Mouse (Mus musculus) lung, postnatal 0 days (tissue): ENCODE data around the gene AC124108.1.

ENCODE experiments used
- CTCF ChIP-seq: IDR thresholded peaks from 2 replicates; pipeline ENCODE4 v1.5.1; 2016; ENCODE audit warnings: antibody characterized with exemption, mild to moderate bottlenecking
- EP300 ChIP-seq: IDR thresholded peaks from 2 replicates; pipeline ENCODE4 v1.6.1; 2016; ENCODE audit warnings: antibody characterized with exemption, mild to moderate bottlenecking, control low read depth

DNA sequence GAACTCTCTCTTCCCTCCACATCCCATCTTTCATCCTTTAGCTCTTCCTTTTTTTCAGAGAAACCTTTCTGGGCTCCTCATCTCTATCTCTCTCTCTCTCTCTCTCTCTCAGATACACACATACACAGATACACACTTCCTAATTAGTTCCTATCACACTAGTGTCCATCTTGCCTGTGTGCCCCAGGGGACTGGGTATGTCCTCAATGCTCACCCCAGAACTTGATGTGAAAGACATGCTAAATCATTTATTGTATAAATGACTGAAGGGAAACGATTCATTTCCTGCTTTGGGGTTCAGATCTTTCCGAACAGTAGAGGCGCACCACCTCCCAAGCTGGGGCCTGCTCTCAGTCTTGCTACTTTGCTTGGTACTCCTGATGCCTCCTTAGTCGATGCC is 2.0 kb upstream of the AC124108.1 start:
- TF ChIP-seq CTCF (no peak), EP300 (no peak)
